Mouse (Mus musculus): ENCODE results near the gene Btg4.

- TF ChIP-seq CTCF (IDR thresholded peaks at IDR 0.05; ENCODE audit: extremely low read depth, insufficient read depth, low read length) (no peak), POLR2A (IDR thresholded peaks at IDR 0.05; ENCODE audit: extremely low read depth, insufficient read depth, low read length) (no peak)
Measured at GRCm38 (mm10) chr9:51041491-51041980, 19.2 kb upstream of the Btg4 start.

All from cortical plate, adult 2 months (tissue).